Mouse (Mus musculus) T-cell, adult 2 months (primary cell): Measurements from ENCODE around the gene Oat.

Experiments
- DNase-seq: peaks from one replicate; pipeline ENCODE4 v3.0.0; 2022; ENCODE audit warnings: low spot score

Oat gene

DNA sequence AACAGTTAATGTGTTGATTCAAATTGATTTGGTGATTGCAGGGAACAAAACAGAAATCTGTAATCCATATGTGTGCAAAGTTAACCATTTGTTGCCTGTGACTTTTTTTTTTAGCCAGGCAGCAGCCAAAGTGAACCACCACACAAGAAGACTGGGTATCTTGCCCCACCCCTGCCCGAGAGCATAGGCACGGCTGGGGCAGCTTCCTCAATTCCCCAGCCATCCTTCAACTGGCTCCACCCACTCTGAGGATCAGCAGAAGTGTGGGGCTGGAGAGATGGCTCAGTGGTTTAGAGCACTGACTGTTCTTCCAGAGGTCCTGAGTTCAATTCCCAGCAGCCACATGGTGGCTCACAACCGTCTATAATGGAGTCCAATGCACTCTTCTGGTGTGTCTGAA lies 34.6 kb downstream of the Oat start:
- DNase-seq = no peak

GRCm38 (mm10) chr7:132540597-132540996 lies 35.6 kb downstream of the Oat start:
- DNase-seq = no peak

DNA sequence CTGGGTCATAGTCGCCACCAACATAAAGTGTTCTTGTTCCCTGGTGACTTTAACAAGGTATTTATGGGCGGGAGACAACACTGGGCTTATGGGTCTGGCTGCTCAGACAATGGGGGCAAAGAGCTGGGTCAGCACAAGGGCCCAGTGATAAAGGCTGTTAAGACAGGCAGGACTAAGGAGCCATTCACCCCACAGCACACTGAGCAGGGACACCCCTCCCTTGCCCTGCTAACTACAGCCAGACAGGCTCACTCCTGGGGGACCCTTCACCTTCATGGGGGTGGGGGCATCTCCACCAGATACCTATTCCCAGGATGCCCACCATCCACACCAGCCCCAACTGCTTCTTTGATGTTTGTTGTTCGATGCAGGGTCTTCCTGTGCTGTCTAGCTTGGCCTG lies 47.0 kb downstream of the Oat start:
- DNase-seq = no peak

DNA sequence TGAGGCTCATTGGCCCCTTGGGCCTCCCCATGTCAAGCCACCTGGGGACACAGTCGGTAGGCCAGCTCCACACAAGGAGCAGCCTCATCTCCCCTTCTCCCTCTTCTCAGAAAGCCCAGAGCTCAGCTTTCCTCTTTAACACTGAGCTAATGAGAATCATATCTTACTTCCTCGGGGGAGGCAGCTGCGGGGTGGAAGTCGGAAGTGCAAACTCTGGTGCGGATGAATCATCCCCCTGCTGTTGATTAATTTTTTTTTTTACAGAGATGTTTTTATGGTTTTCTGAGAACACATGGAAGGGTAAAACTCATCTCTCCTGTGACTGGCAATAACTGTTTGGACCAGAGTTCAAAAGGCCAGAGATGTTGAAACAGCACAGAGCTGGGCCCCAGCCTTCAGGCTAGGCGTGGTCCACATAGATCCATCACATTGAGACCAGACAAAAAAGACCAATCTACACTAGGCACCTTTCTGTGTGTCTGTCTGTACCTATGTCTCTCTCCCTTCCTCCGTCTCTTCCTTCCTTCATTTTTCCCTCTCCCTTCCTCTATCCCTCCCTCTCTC lies 62.7 kb downstream of the Oat start:
- no peak for DNase-seq

DNA sequence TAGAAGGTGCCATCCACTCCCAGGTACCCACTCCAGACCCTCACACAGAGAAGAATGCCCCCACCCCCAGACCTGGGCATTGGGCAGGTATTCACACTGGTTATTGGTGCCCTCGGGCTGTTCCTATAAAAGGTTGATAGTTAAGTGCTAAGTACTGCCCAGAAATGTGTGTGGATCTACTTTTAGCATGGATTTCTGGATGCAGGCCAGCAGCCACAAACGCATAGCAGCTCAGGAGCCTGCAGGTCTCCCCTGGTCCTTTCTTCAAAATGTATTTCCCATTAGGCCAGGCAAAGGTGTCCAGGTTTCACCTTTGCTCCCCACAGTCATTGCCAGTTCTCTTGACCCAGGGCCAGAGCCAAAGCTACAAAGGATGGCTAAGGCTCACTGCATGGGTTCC lies 67.1 kb downstream of the Oat start:
- DNase-seq = no peak
